Mouse (Mus musculus) C3H10T1/2 (cell line): ENCODE results near the gene Lcn11. TPM values are rescaled to one million over a fixed set of nuclear protein-coding genes. Genes with fewer than 3 reads are reported as not detected.

Source experiments
- polyA plus RNA-seq, 2 experiments: library from polyadenylated mRNA; unstranded; fragments of >200 nt; fragmentation: generic; extraction: Trizol; gene quantifications; one replicate each; pipeline ENCODE4 v1.2.1; 2012; ENCODE audit warnings: missing spikeins in 2 of 2

Gene Lcn11
- not detected for polyA plus RNA-seq

GRCm38 (mm10) chr2:25776717-25777116, at the start of gene Lcn11:
Lcn11 (plus strand) TSS chr2:25777017.

GRCm38 (mm10) chr2:25736709-25737108, 40.1 kb upstream of the Lcn11 start, which contains the start of gene Obp2b:
Obp2b (plus strand) TSS chr2:25737009.

GRCm38 (mm10) chr2:25765269-25765668, 11.5 kb upstream of the Lcn11 start, which contains the start of gene Lcn3:
Lcn3 (plus strand) TSS chr2:25765569.

GRCm38 (mm10) chr2:25781957-25782356, 5.1 kb downstream of the Lcn11 start, which contains the start of gene Gm13539:
Gm13539 (plus strand) TSS chr2:25782257.

GRCm38 (mm10) chr2:25815748-25816147, 38.9 kb downstream of the Lcn11 start, which contains the start of gene Glt6d1:
Glt6d1 (minus strand) TSS chr2:25815848.

GRCm38 (mm10) chr2:25822806-25823205, 46.0 kb downstream of the Lcn11 start, which contains the start of gene Lcn9:
Lcn9 (plus strand) TSS chr2:25823153.

Other genes starting within 250 kb of the Lcn11 start
- 10 to 100 TPM; 29.4 to 32.2 TPM for gene Traf2, start 230.1 kb upstream of the Lcn11 start, polyA plus RNA-seq
- gene Edf1, start 219.2 kb upstream of the Lcn11 start, polyA plus RNA-seq, result 100 to 1,000 TPM; 602 to 888 TPM
- 1 to 10 TPM in 1 of 2 experiments, under 1 TPM in 1; 0.09 to 1.1 TPM for gene Mamdc4, start 202.2 kb upstream of the Lcn11 start, polyA plus RNA-seq
- gene Phpt1, start 201.8 kb upstream of the Lcn11 start, polyA plus RNA-seq, result 100 to 1,000 TPM; 104 to 192 TPM
- gene Ajm1, start 195.3 kb upstream of the Lcn11 start, polyA plus RNA-seq, result 1 to 10 TPM in 1 of 2 experiments, under 1 TPM in 1; 0.04 to 1.9 TPM
- 10 to 100 TPM; 38.7 to 57.3 TPM for gene Rabl6, start 168.5 kb upstream of the Lcn11 start, polyA plus RNA-seq
- 1 to 10 TPM in 1 of 2 experiments, under 1 TPM in 1; 0.82 to 1.3 TPM for gene Ccdc183, start 159.3 kb upstream of the Lcn11 start, polyA plus RNA-seq
- gene Tmem141, start 155.0 kb upstream of the Lcn11 start, polyA plus RNA-seq, result 1 to 10 TPM; 5.8 to 8.5 TPM
- gene Fcna, start 149.0 kb upstream of the Lcn11 start, polyA plus RNA-seq, result under 1 TPM; 0.09 to 0.51 TPM
- gene Lcn8, start 123.9 kb upstream of the Lcn11 start, polyA plus RNA-seq, result not detected
- not detected for gene Lcn5, start 119.1 kb upstream of the Lcn11 start, polyA plus RNA-seq
- not detected for gene Lcn6, start 100.2 kb upstream of the Lcn11 start, polyA plus RNA-seq
- gene Lcn10, start 94.3 kb upstream of the Lcn11 start, polyA plus RNA-seq, result not detected
- gene Obp2a, start 77.0 kb upstream of the Lcn11 start, polyA plus RNA-seq, result not detected
- not detected for gene Bmyc, start 70.3 kb upstream of the Lcn11 start, polyA plus RNA-seq
- not detected for gene Obp2b, start 40.0 kb upstream of the Lcn11 start, polyA plus RNA-seq
- not detected for gene Lcn3, start 11.4 kb upstream of the Lcn11 start, polyA plus RNA-seq
- gene Gm13539, start 5.2 kb downstream of the Lcn11 start, polyA plus RNA-seq, result not detected
- not detected for gene Glt6d1, start 38.8 kb downstream of the Lcn11 start, polyA plus RNA-seq
- not detected for gene Lcn9, start 46.1 kb downstream of the Lcn11 start, polyA plus RNA-seq
- not detected for gene Sohlh1, start 70.2 kb downstream of the Lcn11 start, polyA plus RNA-seq
- gene Kcnt1, start 86.7 kb downstream of the Lcn11 start, polyA plus RNA-seq, result under 1 TPM in 1 of 2 experiments, not detected in 1; 0.06 TPM
- 1 to 10 TPM; 1.3 to 7.8 TPM for gene Camsap1, start 206.3 kb downstream of the Lcn11 start, polyA plus RNA-seq
- gene Ubac1, start 244.7 kb downstream of the Lcn11 start, polyA plus RNA-seq, result 10 to 100 TPM; 44.8 to 51.9 TPM